Mouse (Mus musculus): ENCODE data around the gene Slc12a4.

Gene Slc12a4

DNA sequence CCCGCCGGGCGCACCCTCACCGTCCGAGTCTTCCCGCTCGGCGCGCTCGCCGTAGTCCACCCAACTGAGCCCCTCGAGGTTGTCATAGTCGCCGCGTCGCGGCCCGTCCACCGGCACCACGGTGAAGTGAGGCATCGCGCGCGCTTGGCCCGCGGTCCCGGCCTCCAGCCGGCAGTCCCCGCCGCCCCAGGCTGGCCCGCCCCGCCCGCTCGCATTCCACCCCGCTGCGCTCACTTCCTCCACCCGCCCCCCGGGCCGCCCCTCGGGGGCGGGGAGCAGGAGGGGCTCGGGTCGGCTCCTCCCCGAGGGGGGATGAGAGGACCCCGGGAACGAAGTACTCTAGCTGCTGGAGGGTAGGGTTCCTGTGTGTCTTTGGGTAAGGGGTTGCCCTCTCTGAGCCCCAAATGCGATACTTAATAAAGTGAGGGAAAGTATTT lies at the start of gene Slc12a4:
Gene Slc12a4, minus strand, starts transcription at position 193 of the 437 bp plus-strand sequence.
- CTCF ChIA-PET, result no interaction called here

DNA sequence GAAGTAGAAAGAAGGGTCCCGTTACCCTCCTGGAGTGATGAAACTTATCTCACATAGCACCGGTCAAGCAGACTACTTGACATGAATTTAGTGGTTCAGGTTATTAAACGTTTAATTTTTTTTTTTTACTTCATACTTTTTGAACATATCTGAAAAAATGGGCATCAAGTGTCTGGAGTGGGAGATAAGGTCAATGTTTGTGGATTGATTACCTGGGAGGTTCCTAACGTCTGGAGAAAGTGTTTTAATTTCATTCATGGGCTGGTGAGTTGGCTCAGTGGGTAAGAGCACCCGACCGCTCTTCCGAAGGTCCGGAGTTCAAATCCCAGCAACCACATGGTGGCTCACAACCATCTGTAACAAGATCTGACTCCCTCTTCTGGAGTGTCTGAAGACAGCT lies 46.3 kb upstream of the Slc12a4 start:
- CTCF ChIA-PET, result interaction anchor here (0.6 kb wide), 1 partner anchor 112 kb away, joined by 3 read pairs; no protein-coding TSS in a partner anchor

DNA sequence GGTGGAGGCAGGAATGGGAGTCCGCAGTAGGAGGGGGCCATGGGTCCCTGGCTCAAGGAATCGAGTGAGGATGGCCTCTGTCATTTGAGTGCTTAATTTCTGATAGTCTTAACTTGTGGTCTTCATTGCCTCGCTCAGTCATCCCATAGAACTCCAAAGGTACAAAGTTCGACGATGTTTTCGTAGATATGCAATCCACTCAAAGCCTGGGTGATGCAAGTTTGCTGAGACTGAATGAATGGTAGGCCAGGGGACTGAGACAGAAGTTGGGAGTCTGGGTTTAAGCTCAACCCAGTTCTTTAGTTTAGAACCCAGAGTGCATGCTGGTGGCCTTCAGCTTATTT lies 45.7 kb upstream of the Slc12a4 start, which contains the start of gene Ddx28:
Gene Ddx28, minus strand, starts transcription at position 240 of the 344 bp plus-strand sequence.
- CTCF ChIA-PET, result interaction anchor here (0.6 kb wide), 2 partner anchors 112 to 287 kb away, joined by 3 read pairs; no protein-coding TSS in a partner anchor

DNA sequence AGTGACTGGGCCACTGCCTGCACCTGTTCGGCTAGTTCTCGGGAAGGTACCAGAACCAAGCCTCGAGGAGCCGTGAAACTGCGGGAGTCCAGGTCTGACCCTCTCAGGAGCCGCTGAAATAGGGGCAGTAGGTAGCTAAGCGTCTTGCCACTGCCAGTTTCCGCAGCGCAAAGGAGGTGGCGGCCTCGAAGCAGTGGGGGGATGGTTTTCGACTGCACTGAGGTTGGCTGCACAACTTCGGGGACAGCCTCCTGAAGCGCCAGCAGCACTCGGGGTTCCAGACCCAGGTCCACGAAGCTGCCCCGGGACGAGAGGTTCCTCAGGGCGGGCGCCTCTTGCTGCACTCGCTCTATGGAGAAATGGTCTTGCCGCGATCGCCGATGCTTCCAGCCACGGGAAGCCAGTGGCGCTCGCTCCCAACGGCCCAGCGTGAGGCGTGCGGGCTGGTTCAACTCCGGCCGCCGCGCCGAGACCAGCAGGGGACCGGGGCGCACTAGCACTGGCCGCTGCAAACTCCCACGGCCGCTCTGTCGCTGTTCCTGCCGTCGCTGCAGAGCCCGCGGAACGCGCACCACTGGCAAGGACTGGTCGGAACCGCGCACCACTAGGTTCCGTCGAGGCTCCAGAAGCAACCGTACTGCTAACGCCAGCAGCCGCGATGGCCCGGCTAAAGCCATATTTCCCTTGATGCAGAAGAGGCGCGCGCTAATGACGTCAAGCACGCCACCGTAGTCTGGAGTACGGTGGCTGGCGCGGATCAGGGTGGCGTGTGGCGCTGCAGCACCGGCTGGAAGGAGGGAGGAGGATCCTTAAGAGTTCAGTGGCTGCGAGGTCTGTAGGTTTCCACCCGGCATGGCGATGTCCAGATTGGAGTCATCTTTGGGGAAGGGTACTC lies 45.1 kb upstream of the Slc12a4 start:
- CTCF ChIA-PET, result interaction anchor here (0.6 kb wide), 1 partner anchor 286 kb away, joined by 3 read pairs; no protein-coding TSS in a partner anchor

DNA sequence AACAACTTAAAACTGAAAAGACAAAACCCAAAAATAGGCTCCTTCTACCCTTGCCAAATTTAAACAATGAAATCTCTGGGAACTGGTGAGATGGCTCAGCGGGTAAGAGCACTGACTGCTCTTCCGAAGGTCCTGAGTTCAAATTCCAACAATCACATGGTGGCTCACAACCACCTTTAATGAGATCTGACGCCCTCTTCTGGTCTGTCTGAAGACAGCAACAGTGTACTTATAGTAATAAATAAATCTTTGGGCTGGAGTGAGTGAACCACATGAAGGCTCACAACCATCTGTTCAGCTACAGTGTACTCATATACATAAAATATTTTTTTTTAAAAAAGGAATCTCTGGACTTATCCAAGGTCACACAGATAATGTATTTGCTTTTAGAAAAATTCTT lies 42.0 kb upstream of the Slc12a4 start:
- CTCF ChIA-PET, result interaction anchor here (0.6 to 1.0 kb wide), 3 partner anchors 11 to 73 kb away, joined by 3 to 4 read pairs (median 4); no protein-coding TSS in a partner anchor

DNA sequence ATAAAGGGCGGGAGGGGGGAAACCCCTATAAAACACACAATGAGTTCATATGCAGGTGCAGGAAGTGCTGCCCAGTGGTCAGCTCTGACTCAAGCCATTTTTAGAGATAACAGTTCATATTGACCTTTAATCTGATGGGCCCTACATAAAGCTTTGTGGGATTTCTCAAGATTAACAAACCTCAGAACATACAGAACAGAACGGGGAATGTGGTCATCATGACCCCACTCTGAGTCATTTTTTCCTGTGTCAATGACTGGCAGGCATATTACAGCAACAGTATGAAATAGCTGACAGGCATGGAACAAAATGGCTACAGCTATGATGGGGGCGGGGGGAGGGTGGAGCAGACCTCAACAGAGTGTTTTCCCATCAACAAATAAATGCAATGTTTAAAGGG lies 41.2 kb upstream of the Slc12a4 start:
- CTCF ChIA-PET, result interaction anchor here (0.5 to 1.0 kb wide), 3 partner anchors 8 to 69 kb away, joined by 3 to 4 read pairs (median 4); no protein-coding TSS in a partner anchor

DNA sequence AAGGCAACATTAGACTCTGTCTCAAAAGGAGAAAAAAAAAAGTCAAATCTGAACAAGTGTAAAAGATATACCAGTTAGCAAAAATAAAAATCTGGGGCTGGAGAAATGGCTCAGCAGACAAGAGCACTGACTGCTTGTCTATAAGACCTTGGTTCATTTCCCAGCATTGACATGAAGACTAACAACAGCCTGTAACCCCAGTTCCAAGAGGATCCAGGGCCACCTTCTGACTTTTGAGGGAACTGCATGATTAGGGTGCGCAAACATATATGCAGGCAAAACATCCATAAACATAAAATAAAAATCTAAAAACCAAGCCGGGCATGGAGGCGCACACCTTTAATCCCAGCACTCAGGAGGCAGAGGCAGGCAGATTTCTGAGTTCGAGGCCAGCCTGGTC lies 40.5 kb upstream of the Slc12a4 start:
- CTCF ChIA-PET, result interaction anchor here (0.5 kb wide), 1 partner anchor 9 kb away, joined by 4 read pairs; no protein-coding TSS in a partner anchor

DNA sequence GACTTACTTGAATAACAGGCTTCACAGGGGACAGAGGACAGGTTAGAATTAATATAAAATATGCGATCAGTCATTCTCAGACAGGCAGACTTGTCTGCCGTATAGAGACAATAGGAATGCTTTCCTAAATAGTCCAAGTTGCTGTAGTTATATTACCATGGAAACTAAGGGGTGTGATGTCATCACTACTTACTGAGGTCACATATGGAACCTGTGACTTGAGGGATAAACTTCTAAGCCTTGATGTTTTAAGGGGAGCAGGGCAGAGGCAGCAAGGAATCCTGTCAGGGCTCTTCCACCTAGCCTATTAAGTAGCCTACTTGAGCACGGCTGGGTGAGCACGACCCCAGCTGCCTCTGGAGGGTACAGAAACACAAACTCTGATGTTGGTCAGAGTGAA lies 40.0 kb upstream of the Slc12a4 start, which contains the start of gene Dpep2nb:
Gene Dpep2nb, minus strand, starts transcription at position 101 of the 400 bp plus-strand sequence.
- CTCF ChIA-PET, result no interaction called here

DNA sequence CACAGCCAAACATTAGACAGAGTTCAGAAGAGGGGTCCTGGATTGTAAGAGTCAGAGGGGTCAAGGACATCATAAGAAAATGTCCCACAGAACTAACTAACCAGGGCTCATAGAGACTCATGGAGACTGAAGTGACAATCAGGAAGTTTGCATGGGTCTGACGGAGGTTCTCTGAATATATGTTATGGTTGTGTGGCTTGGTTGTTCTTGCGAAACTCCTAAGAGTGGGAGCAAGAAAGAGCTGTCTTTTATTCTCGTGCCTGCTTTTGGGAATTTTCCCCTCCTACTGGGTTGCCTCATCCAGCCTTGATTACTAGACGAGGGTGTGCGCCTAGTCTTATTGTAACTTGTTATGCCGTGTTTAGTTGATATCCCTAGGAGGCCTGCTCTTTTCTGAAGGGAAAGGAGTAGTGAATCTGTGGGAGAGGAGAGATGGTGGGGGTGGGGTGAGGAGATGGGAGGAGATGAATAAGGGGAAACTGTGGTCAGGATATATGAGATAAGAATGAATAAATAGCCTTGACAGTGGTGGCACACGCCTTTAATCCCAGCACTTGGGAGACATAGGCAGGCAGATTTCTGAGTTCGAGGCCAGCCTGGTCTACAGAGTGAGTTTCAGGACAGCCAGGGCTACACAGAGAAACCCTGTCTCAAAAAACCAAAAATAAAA lies 38.8 kb upstream of the Slc12a4 start:
- CTCF ChIA-PET, result no interaction called here

DNA sequence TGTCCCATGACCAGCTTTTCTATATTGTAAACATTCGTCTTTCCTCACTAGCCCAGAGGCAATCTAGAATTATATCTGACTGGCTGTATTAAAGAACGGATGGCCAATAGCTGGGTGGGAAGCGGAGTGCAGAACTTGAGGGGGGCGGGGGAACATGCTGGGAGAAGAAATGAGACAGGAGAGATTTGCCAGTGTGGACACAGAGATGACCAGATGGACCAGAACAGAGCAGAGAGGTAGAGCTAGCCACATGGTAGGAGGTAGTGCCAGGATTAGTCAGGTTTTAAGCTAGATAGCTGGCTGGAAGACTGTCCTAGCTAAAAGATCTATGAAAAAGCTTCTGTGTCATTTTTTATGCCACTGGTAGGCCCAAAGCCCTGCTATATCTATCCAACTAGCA lies 36.0 kb upstream of the Slc12a4 start:
- CTCF ChIA-PET, result interaction anchor here (0.6 kb wide), 1 partner anchor 19 kb away, joined by 6 read pairs; no protein-coding TSS in a partner anchor

DNA sequence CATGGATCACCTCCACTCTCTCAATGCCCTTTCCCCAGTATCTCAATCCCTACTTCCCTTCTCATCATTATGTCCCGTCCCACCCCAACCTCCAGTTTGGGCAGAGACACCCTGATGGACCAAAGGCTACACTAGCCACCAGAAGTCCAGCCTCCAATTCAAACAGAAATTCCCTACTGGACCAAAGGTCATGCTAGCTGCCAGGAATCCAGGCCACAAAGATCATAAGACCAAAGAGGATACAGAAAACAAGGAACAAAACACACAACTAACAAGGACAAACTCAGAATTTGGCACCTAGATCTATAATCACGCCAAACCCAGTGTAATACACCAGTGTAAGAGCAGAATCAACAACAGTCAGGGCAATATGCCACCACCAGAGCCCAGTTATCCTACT lies 33.1 kb upstream of the Slc12a4 start:
- CTCF ChIA-PET, result no interaction called here

DNA sequence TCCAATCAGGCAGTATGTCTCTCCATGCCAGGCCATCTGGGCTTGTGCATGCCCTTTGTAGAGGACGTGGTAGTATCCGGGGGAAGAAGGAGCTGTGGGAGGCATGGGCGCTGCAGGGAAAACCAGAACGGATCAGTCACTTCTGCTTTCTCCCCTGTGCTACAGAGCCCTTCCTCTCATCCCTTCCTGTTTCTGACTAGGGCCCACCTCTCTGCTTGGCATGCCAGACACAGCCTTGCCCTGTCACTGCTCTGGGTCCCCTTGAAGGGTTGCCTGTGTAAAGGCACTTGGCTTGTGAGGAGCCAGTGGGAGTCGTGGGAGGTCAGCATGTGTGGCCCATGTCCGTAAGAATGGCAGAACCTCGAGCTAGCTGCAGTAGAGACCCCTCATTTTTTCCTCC lies 30.5 kb upstream of the Slc12a4 start:
- CTCF ChIA-PET, result no interaction called here

DNA sequence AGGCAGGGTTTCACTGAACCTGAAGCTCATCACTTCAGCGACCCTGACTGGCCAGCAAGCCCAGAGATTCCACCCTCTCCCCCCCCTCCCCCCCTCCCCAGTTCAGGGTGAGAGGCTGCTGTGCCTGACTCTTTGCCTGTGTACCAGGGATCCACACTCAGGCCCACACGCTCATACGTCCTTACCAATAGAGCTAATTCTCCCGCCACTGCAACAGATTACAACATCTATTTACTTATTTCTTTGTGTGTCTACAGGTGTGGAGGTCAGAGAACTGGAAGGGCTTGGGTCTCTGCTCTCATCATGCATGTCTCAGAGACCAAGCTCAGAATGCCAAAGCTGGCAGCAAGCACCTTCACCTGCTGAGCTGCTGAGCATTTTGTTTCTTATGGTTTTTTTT lies 27.3 kb upstream of the Slc12a4 start:
- CTCF ChIA-PET, result interaction anchor here (0.5 to 1.3 kb wide), 3 partner anchors 28 to 159 kb away, joined by 3 to 8 read pairs (median 4); no protein-coding TSS in a partner anchor

DNA sequence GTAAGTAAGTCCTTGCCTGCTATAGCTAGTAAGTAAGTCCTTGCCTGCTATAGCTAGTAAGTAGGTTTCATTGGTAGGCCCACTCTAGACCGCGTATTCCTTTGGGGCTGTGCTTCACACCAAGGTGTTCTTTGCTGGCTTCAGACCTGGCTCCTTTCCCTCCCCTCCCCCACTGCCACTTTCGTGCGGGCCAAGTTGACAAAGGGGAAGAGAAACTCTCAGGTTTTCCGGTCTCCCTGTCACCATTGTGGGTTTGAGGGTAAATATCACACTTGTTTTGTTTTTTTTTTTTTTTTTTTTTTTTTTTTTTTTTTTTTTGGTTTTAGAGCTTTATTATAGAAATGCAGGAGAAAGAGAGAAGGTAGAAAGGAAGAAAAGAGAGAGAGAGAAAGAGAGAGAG lies 26.6 kb upstream of the Slc12a4 start:
- CTCF ChIA-PET, result interaction anchor here (0.5 to 1.3 kb wide), 3 partner anchors 25 to 376 kb away, joined by 4 to 11 read pairs (median 8); no protein-coding TSS in a partner anchor

DNA sequence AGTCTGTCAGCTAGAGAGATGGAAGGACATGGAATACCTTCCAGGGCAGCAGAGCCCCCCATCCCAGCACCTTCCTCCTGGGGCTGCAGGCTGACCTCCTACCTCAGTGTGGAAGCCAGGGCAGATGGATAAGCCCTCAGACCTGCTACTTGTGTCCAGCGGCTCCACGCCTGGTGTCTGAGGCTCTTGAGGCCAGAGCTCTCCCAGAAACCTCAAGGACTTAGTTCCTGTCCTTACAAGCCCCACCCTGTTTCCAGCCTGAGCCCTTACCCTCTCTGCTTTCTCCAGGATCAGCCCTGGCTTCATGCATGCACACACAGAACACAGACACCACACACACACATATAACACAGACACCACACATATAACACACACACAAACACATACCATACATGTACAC lies 25.6 kb upstream of the Slc12a4 start:
- CTCF ChIA-PET, result interaction anchor here (0.5 to 1.2 kb wide), 5 partner anchors 9 to 216 kb away, joined by 3 to 4 read pairs (median 3); no protein-coding TSS in a partner anchor

DNA sequence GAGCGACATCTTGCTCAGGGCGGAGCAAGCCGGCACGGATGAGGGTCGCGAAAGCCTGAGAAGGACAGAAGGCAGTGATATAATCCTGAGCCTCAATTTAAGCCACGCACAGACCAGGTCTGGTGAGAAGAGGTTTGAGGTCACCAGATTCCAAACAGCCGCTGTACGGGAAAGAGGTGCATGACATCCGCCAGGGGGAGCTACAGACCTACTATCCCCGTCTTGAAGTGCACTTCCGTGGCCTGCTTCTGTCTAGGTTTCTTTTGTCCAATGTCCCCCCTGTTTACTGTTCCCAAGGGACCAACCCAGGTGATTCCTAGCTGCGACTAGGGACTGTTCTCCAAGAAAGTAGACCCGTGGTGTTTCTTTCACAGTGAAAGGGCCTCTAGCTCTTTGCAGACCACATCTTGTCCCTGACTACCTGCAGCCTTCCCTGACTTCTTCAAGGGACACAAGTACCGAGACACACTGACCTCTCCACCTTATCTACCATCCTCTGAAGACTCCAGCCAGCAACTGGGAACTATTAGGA lies 25.0 kb upstream of the Slc12a4 start, which contains the start of gene Dus2:
Gene Dus2, plus strand, starts transcription at position 482 of the 532 bp plus-strand sequence.
- CTCF ChIA-PET, result interaction anchor here (0.5 to 1.2 kb wide), 6 partner anchors 10 to 216 kb away, joined by 3 to 5 read pairs (median 4); no protein-coding TSS in a partner anchor

DNA sequence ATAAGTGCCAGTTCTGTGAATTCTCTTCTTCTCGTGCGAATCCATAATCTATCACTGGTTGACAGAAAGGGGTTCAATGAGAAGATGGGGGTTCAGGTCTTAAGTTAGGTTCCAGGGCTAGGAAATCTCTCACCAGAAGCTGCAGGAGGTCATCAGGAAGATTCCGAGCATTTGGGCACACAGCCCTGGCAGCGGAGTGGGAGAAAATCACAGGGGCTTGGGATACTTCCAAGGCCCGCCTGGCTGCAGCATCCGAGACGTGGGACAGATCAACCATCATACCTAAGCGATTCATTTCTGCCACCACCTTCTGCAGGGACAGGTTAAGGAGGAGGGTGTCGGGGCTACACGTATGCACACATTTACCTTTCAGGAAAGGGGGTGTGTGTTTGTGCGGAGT lies 22.6 kb upstream of the Slc12a4 start:
- CTCF ChIA-PET, result interaction anchor here (0.7 kb wide), 1 partner anchor 30 kb away, joined by 3 read pairs; no protein-coding TSS in a partner anchor

DNA sequence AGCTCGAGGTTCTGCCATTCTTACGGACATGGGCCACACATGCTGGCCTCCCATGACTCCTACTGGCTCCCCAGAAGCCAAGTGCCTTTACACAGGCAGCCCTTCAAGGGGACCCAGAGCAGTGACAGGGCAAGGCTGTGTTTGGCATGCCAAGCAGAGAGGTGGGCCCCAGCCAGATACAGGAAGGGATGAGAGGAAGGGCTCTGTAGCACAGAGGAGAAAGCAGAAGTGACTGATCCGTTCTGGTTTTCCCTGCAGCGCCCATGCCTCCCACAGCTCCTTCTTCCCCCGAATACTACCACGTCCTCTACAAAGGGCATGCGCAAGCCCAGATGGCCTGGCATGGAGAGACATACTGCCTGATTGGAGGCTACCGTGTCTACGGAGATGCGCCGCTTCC lies 17.5 kb upstream of the Slc12a4 start:
- CTCF ChIA-PET, result interaction anchor here (0.6 to 0.7 kb wide), 2 partner anchors 18 to 89 kb away, joined by 3 to 6 read pairs; no protein-coding TSS in a partner anchor

DNA sequence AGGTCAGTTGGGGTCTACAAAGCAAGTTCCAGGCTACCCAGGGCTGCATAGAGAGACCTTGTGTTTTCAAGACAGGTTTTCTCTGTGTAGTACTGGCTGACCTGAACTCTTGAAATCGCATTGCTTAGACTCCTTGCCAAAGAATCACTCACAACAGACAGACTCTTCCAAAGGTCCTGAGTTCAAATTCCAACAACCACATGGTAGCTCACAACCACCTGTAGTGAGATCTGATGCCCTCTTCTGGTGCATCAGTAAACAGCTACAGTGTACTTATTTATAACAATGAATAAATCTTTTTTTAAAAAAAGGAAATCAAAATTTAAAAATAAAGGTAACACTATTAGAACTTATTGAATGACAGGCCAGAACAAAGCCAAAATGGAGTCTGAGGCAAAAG lies 15.2 kb upstream of the Slc12a4 start:
- CTCF ChIA-PET, result no interaction called here

DNA sequence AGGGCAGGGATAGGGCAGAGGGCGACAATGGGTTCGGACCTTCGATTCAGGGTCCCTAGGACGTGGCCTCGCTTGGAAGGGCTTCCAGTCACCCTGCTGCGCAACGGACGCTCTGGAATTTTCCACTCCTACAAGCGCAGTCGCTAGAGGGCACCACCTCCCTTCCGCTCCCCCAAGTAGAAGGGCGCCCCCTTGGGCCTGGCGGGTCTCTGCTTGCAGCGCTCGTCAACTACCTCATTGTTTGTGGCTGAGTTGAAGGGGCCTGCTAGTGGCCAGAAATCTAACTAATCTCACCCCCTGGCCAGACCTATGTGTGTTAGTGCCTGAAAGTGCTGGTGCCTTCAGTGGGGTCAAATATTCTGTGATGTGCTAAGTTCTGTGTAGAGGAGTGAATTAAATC lies 13.4 kb upstream of the Slc12a4 start, which contains the start of gene Dpep3:
Gene Dpep3, minus strand, starts transcription at position 105 of the 400 bp plus-strand sequence.
- CTCF ChIA-PET, result no interaction called here

DNA sequence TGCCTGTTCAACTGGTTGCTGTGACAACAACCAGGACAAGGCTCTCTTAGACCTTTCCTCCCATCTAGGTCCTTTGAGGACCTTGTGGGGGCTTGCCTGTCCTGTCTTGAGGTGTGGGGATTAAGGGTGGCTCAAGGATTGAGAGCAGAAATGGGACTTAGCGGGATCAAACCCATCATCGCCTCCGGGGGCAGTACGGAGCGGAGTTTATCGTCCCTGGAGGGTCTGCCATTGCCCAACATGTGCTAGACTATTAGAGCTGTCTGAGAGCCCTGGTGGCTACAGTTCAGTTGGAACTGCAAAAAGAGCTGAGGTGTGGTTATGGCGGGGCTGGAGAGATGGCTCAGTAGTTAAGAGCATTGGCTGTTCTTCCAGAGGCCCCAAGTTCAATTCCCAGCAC lies 9.5 kb upstream of the Slc12a4 start:
- CTCF ChIA-PET, result interaction anchor here (0.5 kb wide), 1 partner anchor 373 kb away, joined by 4 read pairs; no protein-coding TSS in a partner anchor

All from spleen, embryonic (tissue).